Mouse (Mus musculus) heart, postnatal 4 days (tissue): ENCODE data around the gene Usp43. TPM values are rescaled to one million over a fixed set of nuclear protein-coding genes. Genes with fewer than 3 reads are reported as not detected.

Source experiments
- DNase-seq: peaks from one replicate; pipeline ENCODE4 v3.0.0; 2021
- total RNA-seq, 2 experiments: library from RNA; stranded (reverse); gene quantifications; 2 replicates each; pipeline ENCODE4 v1.2.3; 2021

Usp43 gene
- total RNA-seq, 2 experiments from 2014 or later = 4.6 to 6.1 TPM

- DNase-seq = peak; percentile 89
Observed at GRCm38 (mm10) chr11:67897064-67897560, 24.8 kb downstream of the Usp43 start.

- DNase-seq = no peak
Observed at GRCm38 (mm10) chr11:67895641-67896040, 26.3 kb downstream of the Usp43 start.

- DNase-seq = no peak
Observed at GRCm38 (mm10) chr11:67888521-67888920, 33.4 kb downstream of the Usp43 start.

DNA sequence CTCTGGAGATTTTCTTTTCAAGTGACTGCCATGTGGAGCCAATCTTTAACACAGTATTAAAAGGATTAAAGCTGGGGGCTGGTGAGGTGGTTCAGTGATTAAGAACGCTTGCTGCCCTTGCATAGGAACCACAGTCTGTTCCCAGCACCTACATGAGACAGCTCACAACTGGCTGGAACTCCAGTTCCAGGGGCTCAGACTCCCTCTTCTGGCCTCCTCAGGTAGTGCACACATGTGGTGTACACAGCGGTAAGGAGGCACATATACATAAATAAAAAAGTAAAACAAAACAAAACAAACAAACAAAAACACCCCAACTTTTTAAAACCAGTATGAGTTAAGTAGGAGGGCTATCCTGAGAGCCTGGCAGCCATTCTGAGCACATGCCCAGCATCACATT is 36.0 kb downstream of the Usp43 start:
- no peak for DNase-seq

- DNase-seq = no peak
Observed at GRCm38 (mm10) chr11:67865521-67866197, 56.3 kb downstream of the Usp43 start.

DNA sequence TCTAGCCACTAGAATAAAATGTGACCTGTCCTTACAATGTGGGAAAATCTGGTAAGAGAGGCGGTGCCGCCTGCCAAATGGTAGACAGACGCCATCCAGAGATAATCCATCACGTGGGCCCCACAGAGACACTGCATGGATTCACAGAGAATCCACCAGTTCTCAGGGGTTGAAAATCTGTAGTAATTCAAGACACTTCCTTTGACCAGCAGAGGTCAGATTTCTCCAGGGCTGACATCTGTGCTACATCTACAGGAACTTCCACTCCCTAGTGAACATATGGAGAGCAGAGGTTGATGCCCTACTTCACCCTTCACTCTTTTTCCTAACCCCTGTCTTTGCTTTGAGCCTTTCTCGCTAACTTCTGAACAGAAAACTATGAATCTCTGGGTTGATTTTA is 56.9 kb downstream of the Usp43 start:
- DNase-seq = no peak

- peak; percentile 18 for DNase-seq
Observed at GRCm38 (mm10) chr11:67861399-67861838, 60.5 kb downstream of the Usp43 start.

- no peak for DNase-seq
Observed at GRCm38 (mm10) chr11:67860743-67861398, 61.1 kb downstream of the Usp43 start.

DNA sequence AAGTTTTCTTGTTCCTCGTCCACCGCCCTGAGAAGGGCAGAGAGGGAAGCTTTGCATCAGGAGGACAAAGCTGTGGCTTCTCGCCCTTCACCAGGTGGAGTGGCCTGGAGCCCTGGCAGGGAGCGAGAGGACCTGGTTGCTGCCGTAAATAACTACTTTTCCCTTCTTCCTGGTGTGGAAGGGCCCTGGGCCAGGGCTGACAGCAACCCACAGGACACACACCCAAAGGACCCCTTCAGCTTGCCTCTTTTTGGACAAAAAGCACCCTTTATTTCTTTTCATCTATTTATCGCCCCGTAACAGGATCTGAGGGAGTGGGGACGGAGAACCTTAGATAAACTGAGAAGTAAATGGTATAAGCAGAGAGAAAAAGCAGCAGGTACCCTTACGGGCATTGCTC is 63.4 kb downstream of the Usp43 start:
- DNase-seq = no peak

DNA sequence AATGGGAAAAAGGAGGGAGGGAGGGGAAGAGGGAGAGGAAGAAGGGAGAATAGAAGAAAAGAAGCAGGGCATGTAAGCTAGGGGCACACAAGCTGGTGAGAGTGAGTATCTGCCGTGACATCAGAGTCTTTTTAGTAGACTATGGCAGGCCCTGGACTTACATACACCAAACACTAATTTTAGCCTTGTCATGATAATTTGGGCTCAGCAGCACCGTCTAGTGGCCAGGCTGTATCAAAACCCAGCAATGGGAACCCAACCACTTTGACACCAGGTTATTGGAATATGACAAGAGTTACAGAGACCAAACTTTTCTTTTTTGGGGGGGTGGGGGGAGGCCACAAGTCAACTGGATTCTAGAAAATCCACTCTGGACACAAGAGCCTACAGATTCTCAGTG is 66.9 kb downstream of the Usp43 start:
- peak; percentile 75 for DNase-seq

DNA sequence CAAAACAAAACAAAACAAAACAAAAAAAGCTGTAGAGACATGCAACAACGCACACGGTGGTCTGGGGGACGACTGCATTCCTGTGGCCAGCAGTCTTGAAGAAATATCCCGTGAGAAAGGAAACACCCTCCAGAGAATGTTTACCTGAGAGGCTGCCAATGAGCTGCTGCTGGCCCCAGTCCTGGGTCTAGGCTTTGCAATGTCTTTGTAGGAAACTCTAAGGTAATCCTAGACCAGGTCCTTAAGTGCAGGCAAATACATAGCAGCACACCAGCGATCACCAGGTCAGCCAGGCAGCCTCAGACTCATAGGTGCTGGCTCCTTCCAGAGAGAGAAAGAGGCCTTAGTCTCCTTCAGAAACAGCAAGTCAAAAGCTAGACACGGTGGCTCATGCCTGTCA is 68.0 kb downstream of the Usp43 start:
- DNase-seq = no peak

GRCm38 (mm10) chr11:67851770-67852169 is 70.2 kb downstream of the Usp43 start:
- no peak for DNase-seq

DNA sequence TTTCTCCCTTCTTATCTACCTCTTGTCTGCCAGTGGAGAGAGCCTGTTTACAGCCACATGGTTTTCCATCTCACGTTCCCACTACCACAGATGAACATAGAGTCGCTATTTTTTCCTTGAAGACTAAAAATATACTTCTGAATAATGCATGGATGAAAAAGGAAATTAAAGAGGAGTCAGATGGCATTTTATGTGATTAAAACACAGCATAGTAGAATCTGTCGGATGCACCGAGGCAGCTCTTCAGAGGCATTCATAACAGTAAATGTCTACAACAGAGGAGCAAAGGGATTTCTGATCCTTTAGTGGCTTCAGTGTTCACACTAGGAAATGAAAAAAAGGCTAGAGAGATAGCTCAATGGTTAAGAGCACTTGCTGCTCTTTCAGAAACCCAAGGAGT is 76.8 kb downstream of the Usp43 start:
- no peak for DNase-seq

GRCm38 (mm10) chr11:67839810-67840209 is 82.1 kb downstream of the Usp43 start:
- DNase-seq = no peak

- DNase-seq = peak; percentile 25
Observed at GRCm38 (mm10) chr11:67835408-67836078, 86.4 kb downstream of the Usp43 start.

GRCm38 (mm10) chr11:67831820-67832219 is 90.1 kb downstream of the Usp43 start:
- DNase-seq = no peak

DNA sequence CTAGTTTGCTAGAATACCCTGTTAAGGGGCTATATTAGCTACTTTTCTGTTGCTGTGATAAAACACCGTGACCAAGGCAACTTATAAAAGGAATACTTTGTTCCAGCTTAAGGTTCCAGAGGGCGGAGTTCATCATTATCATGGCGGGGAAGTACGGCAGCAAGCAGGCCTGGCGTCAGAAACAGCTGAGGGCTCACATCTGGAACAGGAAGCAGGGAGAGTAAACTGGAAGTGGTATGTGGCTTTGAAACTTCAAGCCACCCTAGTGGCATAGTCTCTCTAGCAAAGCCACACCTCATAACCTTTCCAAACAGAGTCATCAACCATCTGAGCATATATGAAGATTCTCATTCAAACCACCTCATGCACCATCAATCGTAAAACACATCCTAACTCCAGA is 92.4 kb downstream of the Usp43 start:
- DNase-seq = no peak

DNA sequence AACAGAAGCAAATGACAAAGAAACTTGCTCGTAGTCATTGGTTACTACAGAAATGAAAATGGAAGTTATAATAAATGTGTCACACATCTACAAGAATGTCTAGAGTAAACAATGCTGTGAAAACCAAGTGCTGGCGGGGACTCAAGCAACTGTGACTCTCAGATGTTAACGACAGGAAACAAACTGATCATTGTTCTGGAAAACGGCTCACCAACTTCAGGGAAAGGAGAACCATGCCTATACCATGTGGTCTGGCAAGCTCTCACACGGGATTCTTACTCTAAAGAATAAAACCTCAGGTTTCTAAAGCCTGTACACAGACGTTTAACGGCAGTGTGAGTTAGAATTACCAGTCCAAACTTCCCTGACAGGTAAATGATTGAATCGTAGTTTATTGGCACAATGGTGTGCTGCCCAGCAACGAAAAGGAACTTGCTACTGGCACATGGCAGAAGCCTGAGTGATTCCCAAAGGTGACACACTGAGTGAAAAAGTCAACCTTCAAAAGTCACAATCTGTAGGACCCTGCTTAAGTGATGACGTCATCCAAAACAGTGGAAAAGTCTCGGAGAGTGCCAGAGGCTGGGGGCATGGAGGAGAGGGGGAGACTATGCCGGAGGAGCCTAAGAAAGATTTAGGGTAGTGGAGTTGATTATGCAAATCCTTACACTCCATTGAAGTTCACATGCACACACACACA is 93.4 kb downstream of the Usp43 start:
- DNase-seq = no peak

DNA sequence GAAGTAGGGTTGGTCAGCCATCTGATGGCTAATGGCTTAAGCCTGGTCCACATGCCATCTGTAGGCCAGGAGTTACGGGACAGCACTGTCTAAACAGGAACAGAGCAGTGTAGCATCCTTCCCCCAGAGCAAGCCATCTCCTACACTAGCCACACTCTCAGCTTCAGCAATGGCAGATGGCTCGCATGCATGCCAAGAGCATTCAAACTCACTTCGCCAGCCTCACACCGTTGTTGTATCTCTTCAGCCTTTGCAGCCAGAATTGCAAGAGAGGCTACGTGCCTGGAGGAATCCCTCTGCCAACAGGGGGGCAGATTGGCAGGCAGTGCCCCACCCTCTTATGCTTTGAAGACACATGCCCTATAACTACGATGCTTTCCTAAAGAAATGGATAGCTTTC is 100.4 kb downstream of the Usp43 start:
- no peak for DNase-seq

GRCm38 (mm10) chr11:67820221-67820620 is 101.7 kb downstream of the Usp43 start:
- peak; percentile 65 for DNase-seq

DNA sequence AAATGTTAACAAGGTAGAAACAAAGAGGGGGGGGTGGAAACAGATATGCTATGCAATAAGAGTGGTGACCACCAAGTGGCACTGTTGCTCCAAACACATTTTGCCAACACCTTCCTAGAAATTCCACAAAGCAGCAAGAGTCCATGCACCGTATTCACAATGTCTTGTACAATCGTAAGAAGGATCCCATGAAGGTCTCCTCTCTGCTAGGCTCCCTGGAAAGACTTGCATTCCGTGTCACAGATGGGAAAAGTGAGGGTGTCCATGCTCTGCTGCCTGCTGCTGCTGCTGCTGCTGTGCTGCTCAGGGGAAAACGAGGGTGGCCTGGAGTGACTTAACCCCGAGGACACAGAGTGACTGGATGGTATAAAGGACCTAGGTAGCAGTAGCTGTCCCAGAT is 102.3 kb downstream of the Usp43 start:
- peak; percentile 64 for DNase-seq

GRCm38 (mm10) chr11:67811535-67811934 is 110.4 kb downstream of the Usp43 start:
- peak; percentile 57 for DNase-seq

DNA sequence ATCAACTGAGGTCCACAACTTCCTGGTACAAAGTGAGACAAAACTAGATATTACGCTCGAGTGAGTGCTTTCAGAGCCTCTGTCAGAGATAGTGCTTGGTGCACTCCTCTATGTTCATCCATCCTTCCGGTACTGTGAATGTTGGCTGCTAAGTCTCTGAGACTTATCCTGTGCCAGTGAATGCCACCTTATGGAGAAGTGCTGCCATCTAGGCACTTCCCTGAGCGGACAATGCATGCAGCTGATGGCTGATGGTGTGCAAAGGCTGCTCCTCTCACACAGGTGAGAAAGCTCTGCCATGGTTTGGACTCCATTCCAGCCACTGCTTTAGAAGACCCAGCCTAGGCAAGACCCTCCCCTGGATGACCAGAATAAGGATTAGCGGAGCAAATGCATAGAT is 113.9 kb downstream of the Usp43 start:
- no peak for DNase-seq
